Mouse (Mus musculus) heart, postnatal 10 days (tissue): ENCODE data around the gene Sytl1. TPM values are rescaled to one million over a fixed set of nuclear protein-coding genes. Genes with fewer than 3 reads are reported as not detected.
A peak's percentile ranks its signal among the peaks of the same experiment; 100 is the strongest.

ENCODE experiments used
- DNase-seq, 2 experiments: peaks; one replicate each; pipeline ENCODE4 v3.0.0; 2021
- intact Hi-C: fragments of 180-260 bp; cut with DNase I; formaldehyde crosslinking; loops from one replicate; pipeline ENCODE4 v1.15.1; 2025
- total RNA-seq, 2 experiments: library from RNA; stranded (reverse); gene quantifications; 2 replicates each; pipeline ENCODE4 v1.2.3; 2021

Gene Sytl1
- 1 to 10 TPM in 1 of 2 experiments, under 1 TPM in 1; 0.74 to 1.5 TPM for total RNA-seq

DNA sequence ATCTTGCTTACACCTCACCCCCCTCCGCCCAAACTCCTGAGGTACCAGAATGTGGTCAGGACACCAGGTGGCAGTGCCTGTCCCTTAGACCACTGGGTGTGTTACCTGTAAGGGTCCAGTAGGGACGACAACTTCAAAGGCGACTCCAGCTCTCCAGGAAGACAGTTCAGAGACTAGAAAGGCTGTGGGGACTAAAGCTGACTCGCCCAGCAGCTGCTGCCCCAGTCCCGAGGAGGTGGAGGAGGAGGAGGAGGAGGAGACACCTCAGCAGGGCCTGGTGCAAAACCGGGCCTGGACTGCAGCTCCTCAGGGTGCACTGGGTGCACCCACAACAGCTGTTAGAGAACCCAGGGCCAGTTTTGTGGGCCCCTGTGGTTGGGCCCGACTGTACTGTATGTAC, at the start of gene Sytl1:
Sytl1 (minus strand) TSS at position 232 of the 400 bp plus-strand sequence.
- no peak for DNase-seq
- intact Hi-C loops = no loop called here

DNA sequence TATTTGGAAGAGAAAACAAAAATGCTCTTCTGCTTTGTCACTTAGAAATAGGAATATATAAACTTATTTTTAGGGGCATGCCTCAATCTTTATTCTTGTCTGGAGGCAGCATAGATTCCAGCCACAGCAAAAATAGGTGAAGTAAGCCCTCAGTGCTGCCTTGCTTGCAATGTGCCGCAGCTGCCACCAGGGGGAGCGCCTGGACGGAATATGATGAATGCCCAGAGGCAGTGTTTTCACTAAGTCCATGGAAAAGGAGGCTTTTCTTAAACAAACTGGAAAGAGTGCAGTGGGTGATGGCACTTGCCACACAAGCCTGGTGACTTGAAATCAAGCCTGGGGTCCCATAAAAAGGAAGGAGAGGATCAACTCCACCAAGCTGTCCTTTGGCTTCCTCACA, 47.0 kb upstream of the Sytl1 start:
- peak; percentile 89 to 95 for DNase-seq
- intact Hi-C loops = loop anchor here (1.0 to 10.0 kb wide), 4 partner anchors 35 to 205 kb away; partner anchors contain the start of gene Kdf1

DNA sequence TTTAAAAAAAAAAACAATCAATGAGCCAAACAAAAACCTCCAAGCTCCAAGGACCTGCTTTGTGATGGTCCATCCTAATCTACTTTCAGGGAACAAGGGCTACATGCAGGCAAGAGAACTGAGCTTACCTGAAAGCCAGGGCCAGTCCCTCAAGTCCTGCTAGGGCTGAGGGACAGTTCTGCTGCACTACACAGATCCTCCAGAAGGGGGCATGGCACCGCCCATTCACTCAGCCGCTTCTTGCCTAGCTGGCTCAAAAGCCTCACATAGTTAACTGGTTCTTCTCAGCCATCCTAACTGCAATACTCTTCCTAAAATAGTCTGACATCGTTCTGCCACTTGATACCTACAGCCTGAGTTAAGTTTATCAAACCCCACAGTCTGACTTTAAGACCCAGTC, 44.4 kb upstream of the Sytl1 start:
- intact Hi-C loops = no loop called here
- peak; percentile 62 to 81 for DNase-seq

DNA sequence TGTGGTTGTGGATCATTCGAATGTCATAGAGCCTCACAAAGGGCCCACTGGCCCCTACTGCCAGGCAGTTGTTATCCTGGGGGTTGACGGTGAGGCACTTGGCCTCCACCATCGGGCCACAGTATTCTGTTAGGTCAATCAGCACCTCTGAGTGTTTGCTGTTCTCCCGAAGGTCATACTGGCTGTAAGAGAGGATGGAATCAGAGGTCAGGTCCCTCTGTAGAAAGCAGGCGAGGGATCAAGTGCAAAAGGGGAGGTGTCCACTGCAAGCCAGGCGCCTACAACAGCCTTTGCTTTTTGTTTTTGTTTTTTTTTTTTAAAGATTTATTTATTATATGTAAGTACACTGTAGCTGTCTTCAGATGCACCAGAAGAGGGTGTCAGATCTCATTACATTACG, 42.9 kb upstream of the Sytl1 start:
- intact Hi-C loops = no loop called here
- no peak for DNase-seq

DNA sequence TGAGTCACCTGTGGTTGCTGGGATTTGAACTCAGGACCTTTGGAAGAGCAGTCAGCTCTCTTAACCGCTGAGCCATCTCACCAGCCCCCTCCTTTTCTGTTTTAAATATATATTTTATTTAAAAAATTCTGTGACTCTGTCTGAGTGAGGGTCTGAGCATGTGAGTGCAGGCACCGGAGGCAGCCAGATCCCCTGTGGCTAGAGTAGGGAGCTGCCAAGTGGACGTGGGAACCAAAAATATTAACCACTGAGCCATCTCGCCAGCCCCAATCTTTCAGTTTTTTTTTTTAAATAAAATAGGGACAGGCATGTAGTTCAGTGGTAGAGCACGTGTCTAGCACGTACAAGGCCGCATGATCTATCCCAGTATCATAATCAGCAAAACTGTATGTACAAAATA, 41.9 kb upstream of the Sytl1 start:
- intact Hi-C loops = no loop called here
- no peak for DNase-seq

DNA sequence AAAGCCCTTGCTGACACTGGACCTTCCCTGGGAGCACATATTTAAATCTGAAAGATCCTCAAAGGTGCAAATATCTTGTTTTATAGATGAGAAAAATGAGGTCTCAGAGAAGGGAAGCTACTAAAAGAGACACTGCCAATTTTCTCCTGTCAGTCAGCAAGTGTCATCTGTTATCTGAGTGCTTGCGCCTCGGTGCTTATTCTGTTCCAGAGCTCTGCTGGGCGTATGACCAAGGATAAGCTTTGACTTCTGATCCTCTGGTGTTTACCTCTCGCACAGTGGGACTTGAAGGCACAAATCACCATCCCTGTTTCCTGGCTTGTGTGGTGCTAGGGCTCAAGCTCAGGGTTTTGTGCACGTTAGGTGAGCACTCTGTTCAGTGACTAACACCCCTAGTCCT, 39.8 kb upstream of the Sytl1 start:
- intact Hi-C loops = no loop called here
- no peak for DNase-seq

DNA sequence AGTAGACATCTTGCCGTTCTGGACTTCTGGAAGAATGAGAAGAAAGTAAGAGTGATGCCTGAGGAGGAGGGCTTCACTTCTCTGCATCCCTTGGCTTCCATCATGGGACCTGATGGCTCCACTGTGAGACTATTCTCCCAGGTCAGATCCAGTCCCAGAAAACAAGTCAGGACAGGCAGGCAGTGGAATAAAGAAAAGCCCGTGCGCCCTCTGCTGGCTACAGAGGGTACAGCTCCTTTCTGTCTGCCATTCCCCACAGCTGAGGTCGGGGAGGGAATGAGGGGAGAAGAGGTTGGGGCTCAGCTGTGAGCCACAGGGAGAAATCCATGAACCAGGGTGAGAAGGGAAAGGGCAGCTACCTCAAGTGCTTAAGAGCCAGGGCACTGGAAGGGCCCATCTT, 38.9 kb upstream of the Sytl1 start:
- peak; percentile 73 to 85 for DNase-seq
- intact Hi-C loops = loop anchor here (1.0 kb wide), 1 partner anchor 293 kb away; no protein-coding TSS in a partner anchor

DNA sequence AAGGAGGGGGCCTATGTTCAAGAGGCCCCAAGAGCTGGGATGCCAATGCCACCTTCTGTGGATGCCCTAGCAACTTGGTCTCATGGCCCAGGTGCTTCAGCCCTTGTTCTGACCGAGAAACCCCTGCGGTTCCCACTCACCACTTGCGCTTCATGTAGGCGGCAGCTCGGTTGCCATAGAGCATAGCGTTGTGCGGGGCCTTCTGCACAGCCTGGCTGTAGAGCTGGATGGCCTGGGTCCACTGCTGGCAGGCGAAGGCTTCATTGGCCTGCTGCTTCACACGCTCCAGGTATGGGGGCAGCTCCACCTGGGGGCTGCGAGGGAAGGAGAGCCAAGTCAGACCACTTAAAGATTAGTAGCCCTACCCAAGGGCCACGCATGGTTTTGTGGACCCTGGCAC, 37.5 kb upstream of the Sytl1 start:
- intact Hi-C loops = no loop called here

DNA sequence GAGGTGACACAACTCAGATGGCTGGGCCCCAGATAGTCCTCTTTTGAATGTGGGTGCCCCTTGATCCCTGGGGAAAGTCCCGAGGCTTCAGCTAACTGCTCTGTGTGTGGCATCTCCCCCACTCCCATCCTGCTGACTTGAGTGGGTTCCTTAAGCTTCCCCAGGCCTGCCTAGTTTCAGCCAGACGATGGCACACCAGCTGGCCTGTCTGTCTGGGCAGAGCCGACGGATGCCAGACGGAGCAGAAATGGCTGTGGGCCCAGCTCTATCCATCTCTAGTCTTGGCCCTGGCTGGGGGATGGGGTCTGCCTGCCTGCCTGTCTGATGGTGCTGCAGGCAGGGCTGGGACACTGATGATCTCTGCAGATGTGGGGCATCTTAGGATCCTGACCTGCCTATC, 36.8 kb upstream of the Sytl1 start:
- DNase-seq = no peak
- intact Hi-C loops = loop anchor here (5.0 kb wide), 3 partner anchors 47 to 352 kb away; no protein-coding TSS in a partner anchor

More for the DNA sequence above, 37.5 kb upstream of the Sytl1 start:
- DNase-seq = no peak

DNA sequence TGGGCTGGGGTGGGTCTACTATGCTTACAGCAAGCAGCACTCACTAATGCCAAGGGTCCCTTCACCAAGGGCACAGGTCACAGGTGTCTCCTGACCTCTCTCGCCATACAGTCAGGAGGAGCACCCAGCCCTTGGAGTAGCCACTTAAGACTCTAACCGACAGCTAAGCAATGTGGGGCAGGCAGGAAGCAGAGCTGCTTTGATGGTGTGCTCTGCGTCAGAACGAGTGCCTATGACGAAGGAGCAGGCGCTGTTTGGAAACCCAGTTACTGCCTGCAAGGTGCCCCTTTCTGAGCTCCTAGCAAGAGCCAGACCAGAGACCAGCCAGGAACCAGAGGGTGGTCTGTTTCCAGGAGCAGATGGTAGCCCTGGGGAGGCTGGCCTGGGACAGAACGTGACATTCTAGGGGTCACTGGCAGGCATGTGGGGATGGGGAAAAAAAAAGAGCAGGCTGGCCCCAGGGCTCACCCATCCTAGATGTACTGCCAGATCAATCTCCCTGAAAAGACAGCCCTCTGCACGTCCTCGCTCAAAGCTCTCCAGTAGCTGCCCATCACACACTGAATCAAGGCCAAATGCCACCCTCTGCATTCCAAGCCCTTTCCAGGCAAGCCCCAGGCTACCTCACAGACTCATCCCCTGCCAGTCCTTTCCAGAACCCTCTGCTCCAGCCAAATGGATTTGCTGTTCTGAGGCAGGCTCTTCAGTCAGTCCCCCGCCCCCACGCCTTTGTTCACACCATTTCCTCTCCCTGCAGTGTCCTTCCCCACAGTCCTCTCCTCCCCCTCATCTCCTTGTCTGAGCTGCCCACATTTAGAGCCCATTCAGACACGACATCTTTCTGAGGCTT, 35.8 kb upstream of the Sytl1 start:
- intact Hi-C loops = loop anchor here (5.0 kb wide), 3 partner anchors 46 to 351 kb away; no protein-coding TSS in a partner anchor

DNA sequence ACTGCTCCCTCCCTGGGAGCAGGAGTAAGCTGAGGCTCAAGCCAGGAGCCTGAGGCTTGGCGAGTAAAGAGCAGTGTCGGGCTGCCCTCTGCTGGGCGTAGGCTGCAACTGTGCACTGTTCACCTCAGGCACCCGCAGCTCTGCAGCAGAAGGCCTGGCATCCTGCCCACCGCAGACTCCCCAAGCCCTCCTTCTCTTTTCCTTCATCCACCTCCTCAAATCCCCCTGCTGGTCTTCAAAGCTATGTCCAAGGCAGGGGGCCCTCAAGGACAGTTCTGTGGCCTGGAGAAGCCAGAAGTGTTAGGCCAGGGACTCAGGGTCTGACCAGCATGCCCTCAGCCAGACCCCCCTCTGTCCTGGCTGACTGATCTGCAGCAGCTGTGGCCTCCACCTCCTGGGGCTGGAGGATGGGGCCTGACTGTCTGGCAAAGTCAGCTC, 34.9 kb upstream of the Sytl1 start:
- DNase-seq = peak; percentile 90
- intact Hi-C loops = loop anchor here (1.0 to 5.0 kb wide), 7 partner anchors 46 to 351 kb away; no protein-coding TSS in a partner anchor

More for the DNA sequence above, 35.8 kb upstream of the Sytl1 start:
- peak in 1 of 2 experiments; percentile 32 for DNase-seq

DNA sequence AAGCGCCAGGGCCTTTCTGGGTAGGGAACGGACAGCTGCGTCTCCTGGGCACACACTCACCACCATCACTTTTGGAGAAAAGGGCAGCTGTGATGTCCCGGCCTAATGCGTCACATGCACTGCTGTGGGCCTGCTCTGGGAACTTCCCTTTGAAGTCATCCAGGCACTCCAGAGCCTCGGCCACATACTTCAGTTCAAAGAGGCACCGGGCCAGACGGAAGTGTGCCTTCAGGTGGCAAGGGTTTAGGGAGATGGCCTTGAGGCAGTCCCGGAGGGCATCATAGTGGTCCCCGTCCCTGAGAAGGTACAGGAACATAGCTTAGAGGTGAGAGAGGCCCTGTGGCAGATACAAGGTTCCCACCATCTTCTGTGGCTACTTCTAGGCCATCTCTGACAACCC, 34.4 kb upstream of the Sytl1 start:
- DNase-seq = no peak
- intact Hi-C loops = loop anchor here (1.0 to 5.0 kb wide), 7 partner anchors 45 to 350 kb away; no protein-coding TSS in a partner anchor

DNA sequence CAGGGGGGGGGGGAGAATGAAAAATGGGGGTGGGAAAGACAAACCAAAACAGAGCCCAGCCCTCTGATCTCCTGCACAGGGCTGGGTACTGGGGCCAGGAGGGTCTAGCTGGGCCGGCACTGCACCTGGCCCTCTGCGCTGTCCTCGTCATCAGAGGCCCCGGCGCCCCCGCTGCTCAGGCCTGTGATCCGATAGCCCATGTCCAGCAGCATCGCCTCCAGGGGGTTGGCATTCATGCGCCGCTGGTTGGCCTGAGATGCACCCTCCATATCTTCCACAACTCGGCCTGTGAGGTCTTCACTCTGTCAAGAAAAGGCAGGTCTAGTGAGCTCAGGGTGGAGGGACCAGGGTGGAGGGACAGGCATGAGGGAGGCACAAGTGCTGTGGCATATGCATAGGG, 31.2 kb upstream of the Sytl1 start:
- no peak for DNase-seq
- intact Hi-C loops = no loop called here

DNA sequence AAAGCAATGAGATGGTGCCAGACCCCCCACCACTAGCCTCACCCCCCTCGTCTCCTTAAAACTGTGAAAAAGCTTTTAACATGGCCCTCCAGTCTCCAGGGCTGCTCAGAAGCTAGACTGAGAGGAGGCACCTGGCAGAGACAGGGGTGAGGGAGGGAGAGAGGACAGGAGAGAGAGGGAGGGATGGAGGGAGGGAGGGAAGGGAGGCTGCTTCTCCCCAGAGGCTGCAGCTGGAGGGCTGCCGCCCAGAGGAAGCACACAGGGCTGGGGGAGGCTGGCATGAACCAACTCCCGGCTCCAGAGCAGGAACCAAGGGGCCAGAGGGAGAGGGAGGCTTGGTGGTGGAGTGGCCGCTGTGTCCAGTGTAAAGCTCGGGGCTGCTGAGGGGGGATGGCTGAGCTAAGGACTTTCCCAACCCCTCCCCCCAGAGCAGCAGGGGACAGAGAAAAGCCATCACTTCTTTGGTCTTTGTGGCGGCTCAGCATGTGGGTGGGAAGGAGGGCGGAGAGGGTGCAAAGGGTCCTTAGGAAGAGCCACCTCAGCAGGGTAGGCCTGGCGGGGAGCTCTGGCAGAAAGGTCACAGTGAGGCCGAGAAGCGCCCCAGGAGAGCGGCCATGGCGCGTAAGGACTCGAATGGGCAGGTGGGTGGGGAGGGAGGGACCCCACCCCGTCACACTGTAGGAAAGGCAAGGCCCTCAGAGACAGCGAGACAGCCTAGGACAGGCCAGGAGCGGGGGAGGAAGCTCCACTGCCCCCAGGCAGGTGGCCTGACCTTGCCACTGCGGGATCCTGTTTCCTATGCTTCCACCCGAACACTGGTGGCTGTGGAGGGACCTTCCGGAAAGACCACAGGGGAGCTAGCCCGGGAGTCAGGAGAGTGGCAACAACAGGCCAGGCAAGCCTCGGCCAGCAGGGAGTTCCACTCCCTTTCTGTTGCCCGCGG, 30.3 kb upstream of the Sytl1 start:
- no peak for DNase-seq
- intact Hi-C loops = no loop called here

DNA sequence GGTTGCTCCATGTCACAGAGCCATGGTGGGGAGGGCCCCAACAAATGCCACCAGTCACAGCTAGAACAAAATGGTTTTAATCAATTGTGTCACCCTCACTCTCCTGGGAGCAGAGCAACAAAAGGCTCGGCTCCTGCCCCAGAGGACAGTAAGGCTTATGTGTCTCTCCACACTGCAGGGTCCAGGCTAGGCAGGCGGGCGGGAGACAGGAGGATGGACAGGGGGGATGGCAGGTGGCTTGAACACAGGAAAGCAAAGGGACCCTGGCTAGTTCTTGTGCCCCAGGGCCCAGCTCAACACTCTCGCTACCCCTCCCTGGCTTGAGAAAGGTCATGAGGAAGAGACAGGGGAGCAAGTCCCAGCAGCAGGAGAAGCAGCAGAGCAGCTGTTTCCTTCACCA, 29.5 kb upstream of the Sytl1 start:
- DNase-seq = no peak
- intact Hi-C loops = no loop called here

DNA sequence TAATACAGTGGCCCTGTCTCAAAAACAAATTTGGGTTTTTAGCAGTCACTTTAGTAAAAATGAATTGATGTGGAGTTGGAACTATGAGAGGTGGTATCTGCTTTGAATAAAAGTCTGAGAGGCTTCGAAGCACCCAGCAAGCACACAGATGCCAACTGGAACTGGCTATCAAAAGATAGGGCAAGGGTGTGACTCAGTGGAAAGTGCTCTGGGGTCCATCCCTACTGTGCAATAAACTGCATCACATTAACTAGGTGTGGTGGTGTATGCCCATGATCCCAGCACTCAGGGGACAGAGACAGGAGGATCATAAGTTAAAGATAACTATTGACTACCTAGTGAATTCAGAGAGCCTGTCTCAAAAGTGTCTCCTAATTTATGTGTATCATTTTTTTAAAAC, 28.3 kb upstream of the Sytl1 start:
- intact Hi-C loops = no loop called here
- DNase-seq = no peak

DNA sequence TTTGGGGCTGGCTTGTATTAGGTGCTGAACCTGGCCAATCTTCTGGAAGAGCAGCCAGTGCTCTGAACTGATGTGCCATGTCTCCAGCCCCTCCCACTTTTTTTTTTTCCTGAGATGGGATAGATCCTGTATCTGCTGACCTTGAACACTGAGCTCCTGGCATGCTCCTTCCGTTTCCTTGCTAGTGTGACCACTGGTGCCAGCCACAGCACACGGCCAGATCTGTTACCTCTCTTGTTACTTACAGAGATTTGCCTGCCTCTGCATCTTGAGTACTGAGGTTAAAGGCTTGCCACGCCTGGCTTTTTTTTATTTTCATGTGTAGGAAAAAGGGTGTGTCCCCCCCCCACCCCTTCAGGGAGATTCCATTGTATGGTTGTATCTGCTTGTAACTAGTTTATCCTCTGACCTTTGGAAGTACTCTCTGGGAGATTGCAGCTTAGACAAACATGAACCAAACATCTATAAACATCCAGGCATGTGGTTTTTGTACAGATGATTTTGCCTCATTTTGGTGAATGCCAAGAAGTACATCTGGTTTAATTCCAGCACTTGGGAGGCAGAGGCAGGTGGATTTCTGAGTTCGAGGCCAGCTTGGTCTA, 23.7 kb upstream of the Sytl1 start:
- intact Hi-C loops = no loop called here
- DNase-seq = no peak

DNA sequence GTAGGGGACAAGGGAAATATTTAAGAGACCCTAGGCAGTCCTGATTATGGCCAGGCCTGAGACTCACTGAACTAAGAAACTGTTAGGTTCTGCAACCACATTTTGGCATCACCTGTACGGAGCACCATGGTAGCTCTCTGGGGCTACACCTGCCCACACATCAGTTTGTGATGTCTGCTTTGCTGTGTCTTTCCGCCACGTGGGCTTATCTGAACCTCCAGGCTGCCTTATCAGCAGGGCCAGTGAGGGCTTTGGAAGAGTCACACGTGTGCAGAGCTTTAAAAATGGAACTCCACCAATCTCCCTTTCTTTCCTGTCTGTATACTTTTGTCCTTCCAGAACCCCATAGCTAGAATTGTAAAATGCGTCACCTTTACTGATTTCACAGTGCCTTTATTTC, 23.0 kb upstream of the Sytl1 start:
- intact Hi-C loops = no loop called here
- no peak for DNase-seq

DNA sequence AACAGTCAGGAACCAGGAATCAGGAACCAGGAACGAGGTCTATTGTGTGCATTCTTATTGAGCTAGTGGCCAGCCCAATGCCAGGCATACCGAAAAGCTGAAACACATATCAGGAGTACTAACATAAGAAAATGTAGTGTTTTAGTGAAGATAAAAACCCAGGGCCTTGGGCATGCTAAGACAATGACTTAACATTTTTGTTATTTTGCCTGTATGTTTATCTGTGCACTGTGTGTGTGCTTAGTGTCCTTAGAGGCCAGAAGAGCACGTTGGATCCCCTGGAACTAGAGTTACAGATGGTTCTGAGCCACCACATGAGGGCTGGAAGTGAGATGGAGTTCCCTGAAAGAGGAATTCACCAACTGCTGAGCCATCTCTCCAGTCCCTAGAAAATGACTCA, 22.4 kb upstream of the Sytl1 start:
- intact Hi-C loops = no loop called here
- DNase-seq = no peak

DNA sequence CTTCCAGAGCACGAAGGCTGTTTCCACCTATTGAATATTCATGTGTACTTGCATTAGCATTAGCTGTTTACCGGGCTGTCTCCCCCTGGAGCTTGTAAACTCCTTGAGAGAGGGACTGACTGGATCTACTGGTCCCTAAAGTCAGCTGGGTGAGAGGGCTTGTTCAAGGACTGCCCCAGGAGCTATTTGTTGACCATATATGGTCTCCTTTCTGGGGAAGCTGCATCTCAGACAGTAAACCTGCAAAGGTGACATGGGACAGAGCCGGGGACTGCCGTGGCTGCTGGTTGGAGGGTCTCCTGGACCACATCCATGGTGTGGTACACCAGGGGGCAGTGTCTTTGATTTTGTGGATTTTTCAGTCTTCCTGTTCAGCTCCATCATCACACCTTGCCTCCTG, 19.7 kb upstream of the Sytl1 start:
- intact Hi-C loops = no loop called here
- no peak for DNase-seq
